Mouse (Mus musculus): ENCODE measurements around the gene Ephb4. TPM values are rescaled to one million over a fixed set of nuclear protein-coding genes. Genes with fewer than 3 reads are reported as not detected.

The Ephb4 gene
- polyA plus RNA-seq, 1 experiment from 2014 or later, result 56.8 TPM

DNA sequence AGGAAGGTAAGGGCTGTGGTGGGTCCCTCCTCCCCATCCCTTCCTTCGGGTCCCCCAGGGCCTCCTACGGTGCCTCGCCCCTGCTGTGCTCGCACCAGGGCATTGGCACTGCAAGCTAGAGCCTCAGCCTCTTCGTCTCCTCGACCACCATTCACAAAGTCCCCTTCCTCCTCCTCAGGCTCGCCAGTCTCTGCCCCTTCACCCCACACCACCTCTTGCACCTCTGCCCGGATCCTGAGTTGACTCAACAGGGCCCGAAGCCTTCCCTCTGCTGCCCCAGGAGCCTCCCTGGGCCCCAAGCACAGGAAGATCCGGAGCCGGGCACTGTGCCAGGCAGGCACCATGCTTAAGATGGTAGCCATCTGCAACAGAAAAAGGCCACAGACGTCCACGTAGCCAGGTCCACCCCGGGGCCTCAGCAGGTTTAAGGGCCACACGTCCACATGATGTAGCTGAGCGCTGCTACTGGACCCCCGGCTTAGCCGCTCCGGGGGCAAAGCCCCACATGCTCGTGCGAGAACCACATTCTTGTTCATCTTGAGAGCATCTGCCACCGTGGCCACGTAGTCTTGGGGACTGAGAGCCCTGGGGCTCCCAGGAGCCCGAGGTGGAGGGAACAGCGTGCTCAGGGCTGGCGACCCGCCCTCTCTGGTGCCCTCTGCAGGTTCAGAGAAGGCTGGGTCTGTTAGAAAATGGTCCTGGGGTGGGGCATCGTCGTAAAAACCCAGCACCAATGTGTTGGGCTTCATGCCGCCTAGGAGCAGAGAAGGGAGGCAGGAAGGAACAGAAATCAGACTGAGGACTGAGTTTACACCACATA is 34.6 kb upstream of the Ephb4 start:
- WGBS, result 40% methylated on average over 30 of the region's 30 CpGs

DNA sequence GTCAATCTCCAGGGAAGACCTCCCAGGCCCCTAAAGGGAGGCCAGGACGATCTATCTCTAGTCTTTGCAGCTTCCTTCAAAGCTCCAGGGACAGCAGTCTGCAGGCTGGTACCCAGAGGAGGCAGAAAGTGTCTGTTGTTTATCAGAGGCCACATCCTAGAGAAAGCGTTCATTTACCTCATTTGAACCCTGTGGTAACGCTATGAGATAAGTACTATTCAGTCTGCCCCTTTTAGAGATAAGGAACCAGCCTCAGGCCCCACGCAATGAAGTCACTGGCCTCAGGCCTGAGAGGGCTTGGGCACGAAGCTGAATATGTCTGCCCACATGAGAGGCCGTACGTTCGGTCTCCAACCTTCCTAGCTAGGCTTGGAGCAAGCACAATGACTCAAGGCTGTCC is 32.5 kb upstream of the Ephb4 start:
- Histone ChIP-seq H3K4me1 (peaks cover 34% of the 10 kb centered on the region), H3K27me3 (replicated peaks; ENCODE audit: low read depth, poor library complexity, severe bottlenecking) (no peaks in the 10 kb centered on the region), H3K4me3 (no peak overlapping the region), H3K9me3 (no peaks in the 10 kb centered on the region), H3K36me3 (replicated peaks) (peaks cover 48% of the 10 kb centered on the region), H3K27ac (replicated peaks) (no peak overlapping the region)
- no peak for DNase-seq (ENCODE audit: low spot score)
- 92% methylated on average over 8 of the region's 8 CpGs for WGBS

More for the DNA sequence above, 34.6 kb upstream of the Ephb4 start:
- Histone ChIP-seq H3K27me3 (replicated peaks; ENCODE audit: low read depth, poor library complexity, severe bottlenecking) (no peaks in the 10 kb centered on the region), H3K9me3 (no peaks in the 10 kb centered on the region), H3K36me3 (replicated peaks) (peaks cover 48% of the 10 kb centered on the region), H3K4me3 (peak overlapping the region; percentile 83), H3K27ac (replicated peaks) (peak overlapping the region; percentile 95), H3K4me1 (peaks cover 44% of the 10 kb centered on the region)
- DNase-seq (ENCODE audit: low spot score), result peak; percentile 66

GRCm38 (mm10) chr5:137318570-137318969 is 31.3 kb upstream of the Ephb4 start:
- Histone ChIP-seq H3K27ac (replicated peaks) (no peak overlapping the region), H3K9me3 (no peaks in the 10 kb centered on the region), H3K36me3 (replicated peaks) (peaks cover 54% of the 10 kb centered on the region), H3K27me3 (replicated peaks; ENCODE audit: low read depth, poor library complexity, severe bottlenecking) (no peaks in the 10 kb centered on the region), H3K4me1 (peaks cover 22% of the 10 kb centered on the region), H3K4me3 (no peak overlapping the region)
- DNase-seq (ENCODE audit: low spot score), result no peak
- 84% methylated on average over 1 of the region's 1 CpGs for WGBS

DNA sequence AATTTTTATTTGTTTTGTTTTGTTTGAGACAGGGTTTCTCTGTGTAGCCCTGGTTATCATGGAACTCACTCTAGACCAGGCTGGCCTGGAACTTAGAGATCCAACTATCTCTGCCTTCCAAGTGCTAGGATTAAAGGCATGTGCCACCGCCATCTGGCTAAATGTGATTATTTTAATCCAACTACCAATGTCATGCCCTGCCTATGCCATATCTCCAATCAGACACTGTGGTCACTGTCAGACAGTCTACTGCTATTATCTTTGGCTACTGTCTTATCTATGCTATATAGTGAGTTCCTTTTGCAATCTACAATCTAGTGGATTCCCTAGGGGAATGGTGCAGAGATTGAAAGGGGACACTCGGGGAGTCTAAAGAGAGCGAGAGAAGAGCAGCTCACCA is 28.9 kb upstream of the Ephb4 start:
- Histone ChIP-seq H3K36me3 (replicated peaks) (peaks cover 74% of the 10 kb centered on the region), H3K27ac (replicated peaks) (no peak overlapping the region), H3K9me3 (no peaks in the 10 kb centered on the region), H3K27me3 (replicated peaks; ENCODE audit: low read depth, poor library complexity, severe bottlenecking) (no peaks in the 10 kb centered on the region), H3K4me1 (no peaks in the 10 kb centered on the region), H3K4me3 (no peak overlapping the region)
- WGBS, result 95% methylated on average over 3 of the region's 3 CpGs
- no peak for DNase-seq (ENCODE audit: low spot score)

GRCm38 (mm10) chr5:137330910-137331309 is 19.0 kb upstream of the Ephb4 start:
- Histone ChIP-seq H3K27ac (replicated peaks) (no peak overlapping the region), H3K4me3 (no peak overlapping the region), H3K27me3 (replicated peaks; ENCODE audit: low read depth, poor library complexity, severe bottlenecking) (no peaks in the 10 kb centered on the region), H3K4me1 (peaks cover 21% of the 10 kb centered on the region), H3K36me3 (replicated peaks) (peaks cover 13% of the 10 kb centered on the region), H3K9me3 (no peaks in the 10 kb centered on the region)
- no peak for DNase-seq (ENCODE audit: low spot score)
- WGBS, result 87% methylated on average over 7 of the region's 7 CpGs

- WGBS, result 14% methylated on average over 15 of the region's 15 CpGs
- Histone ChIP-seq H3K36me3 (replicated peaks) (no peaks in the 10 kb centered on the region; the same call in 1 of the 2 replicates), H3K4me1 (peaks cover 36% of the 10 kb centered on the region), H3K27me3 (replicated peaks; ENCODE audit: low read depth, poor library complexity, severe bottlenecking) (no peaks in the 10 kb centered on the region), H3K9me3 (no peaks in the 10 kb centered on the region), H3K4me3 (peak overlapping the region; percentile 83), H3K27ac (replicated peaks) (peak overlapping the region; percentile 86)
- DNase-seq (ENCODE audit: low spot score), result no peak
These were observed 16.9 kb upstream of the Ephb4 start for GRCm38 (mm10) chr5:137332857-137333511.

- H3K36me3 ChIP-seq (replicated peaks), result no peaks in the 10 kb centered on the region
- no peaks in the 10 kb centered on the region for H3K27me3 ChIP-seq (replicated peaks; ENCODE audit: low read depth, poor library complexity, severe bottlenecking)
- H3K4me1 ChIP-seq, result peaks cover 42% of the 10 kb centered on the region
- WGBS, result under 1% methylated on average over 44 of the region's 44 CpGs
- no peaks in the 10 kb centered on the region for H3K9me3 ChIP-seq
- peak within 1 kb of the TSS; percentile 86 for H3K27ac ChIP-seq (replicated peaks)
- peak within 1 kb of the TSS; percentile 83 for H3K4me3 ChIP-seq
- peak; percentile 93 for DNase-seq (ENCODE audit: low spot score)
These were observed 16.3 kb upstream of the Ephb4 start, which contains the start of gene Slc12a9 for GRCm38 (mm10) chr5:137333512-137334174. Gene Slc12a9, minus strand, starts transcription at chr5:137333597.

- H3K36me3 ChIP-seq (replicated peaks), result no peaks in the 10 kb centered on the region
- peak overlapping the region; percentile 83 for H3K4me3 ChIP-seq
- peaks cover 48% of the 10 kb centered on the region for H3K4me1 ChIP-seq
- no peaks in the 10 kb centered on the region for H3K27me3 ChIP-seq (replicated peaks; ENCODE audit: low read depth, poor library complexity, severe bottlenecking)
- DNase-seq (ENCODE audit: low spot score), result no peak
- H3K27ac ChIP-seq (replicated peaks), result no peak overlapping the region
- no peaks in the 10 kb centered on the region for H3K9me3 ChIP-seq
- WGBS, result 64% methylated on average over 10 of the region's 10 CpGs
These were observed 15.6 kb upstream of the Ephb4 start for GRCm38 (mm10) chr5:137334317-137334716.

DNA sequence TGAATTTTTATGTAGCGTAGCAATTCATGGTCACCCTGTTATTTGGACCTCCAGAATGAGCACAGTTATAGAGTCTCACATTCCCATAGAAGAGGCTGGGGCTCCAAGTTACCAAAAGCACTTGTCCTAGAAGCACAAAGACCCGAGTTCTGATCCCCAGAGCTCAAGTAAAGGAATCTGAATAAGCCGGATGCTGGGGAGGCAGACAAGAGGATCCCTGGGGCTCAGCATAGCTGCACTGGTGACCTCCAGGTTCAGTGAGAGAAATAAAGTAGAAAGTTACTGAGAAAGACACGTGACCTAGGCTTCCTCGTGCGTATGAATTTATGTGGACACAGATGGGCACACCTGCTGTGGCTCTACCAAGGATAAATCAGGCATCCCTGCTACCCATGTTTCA is 14.8 kb upstream of the Ephb4 start:
- Histone ChIP-seq H3K4me1 (peaks cover 56% of the 10 kb centered on the region), H3K27ac (replicated peaks) (no peak overlapping the region), H3K27me3 (replicated peaks; ENCODE audit: low read depth, poor library complexity, severe bottlenecking) (no peaks in the 10 kb centered on the region), H3K36me3 (replicated peaks) (no peaks in the 10 kb centered on the region), H3K9me3 (no peaks in the 10 kb centered on the region), H3K4me3 (no peak overlapping the region)
- DNase-seq (ENCODE audit: low spot score), result no peak
- 73% methylated on average over 6 of the region's 6 CpGs for WGBS

DNA sequence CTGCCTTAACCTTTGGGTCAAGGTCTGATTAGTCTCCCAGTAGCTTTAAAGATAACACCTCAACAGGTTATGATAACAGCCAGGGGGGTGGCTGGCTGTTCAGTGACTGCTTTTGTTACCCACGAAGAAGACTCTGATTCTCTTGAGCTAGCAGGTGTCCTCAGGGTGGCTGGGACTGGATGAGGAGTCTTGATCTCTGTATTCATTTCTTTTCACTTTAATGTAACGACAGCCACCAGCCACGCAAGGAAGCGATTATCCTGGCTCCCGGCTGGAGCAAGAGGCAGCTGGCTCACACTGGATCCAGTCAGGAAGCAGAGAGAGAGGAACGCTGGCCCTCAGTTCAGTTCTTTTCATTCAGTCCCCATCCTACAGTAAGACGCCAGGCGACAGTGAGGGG is 12.7 kb upstream of the Ephb4 start:
- H3K4me1 ChIP-seq, result peaks cover 54% of the 10 kb centered on the region
- H3K36me3 ChIP-seq (replicated peaks), result no peaks in the 10 kb centered on the region

DNA sequence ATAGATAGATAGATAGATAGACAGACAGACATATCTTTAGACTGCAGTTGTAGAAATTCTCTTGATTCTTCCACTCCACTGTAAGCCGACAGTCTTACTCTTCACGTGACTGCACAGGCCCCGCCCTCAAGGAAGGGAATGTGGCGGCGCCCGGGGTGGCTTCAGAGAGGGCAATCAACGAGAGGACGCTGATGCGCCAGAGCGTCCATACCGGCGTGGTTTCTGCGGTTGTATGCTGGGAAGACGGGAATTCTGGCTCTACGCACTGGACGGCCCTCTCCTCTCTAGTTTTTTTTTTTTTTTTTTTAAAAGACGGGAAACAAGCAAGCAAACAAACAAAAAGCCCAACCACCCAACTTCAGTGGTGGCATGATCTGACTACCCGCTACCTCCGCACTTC is 11.7 kb upstream of the Ephb4 start:
- Histone ChIP-seq H3K36me3 (replicated peaks) (no peaks in the 10 kb centered on the region), H3K27ac (replicated peaks) (peak overlapping the region; percentile 87), H3K4me1 (peaks cover 43% of the 10 kb centered on the region), H3K27me3 (replicated peaks; ENCODE audit: low read depth, poor library complexity, severe bottlenecking) (no peaks in the 10 kb centered on the region), H3K9me3 (no peaks in the 10 kb centered on the region), H3K4me3 (peak overlapping the region; percentile 57)
- DNase-seq (ENCODE audit: low spot score), result peak; percentile 91
- WGBS, result under 1% methylated on average over 19 of the region's 19 CpGs

More for the DNA sequence above, 12.7 kb upstream of the Ephb4 start:
- Histone ChIP-seq H3K27ac (replicated peaks) (peak overlapping the region; percentile 87; the same call in 1 of the 2 replicates), H3K27me3 (replicated peaks; ENCODE audit: low read depth, poor library complexity, severe bottlenecking) (no peaks in the 10 kb centered on the region), H3K9me3 (no peaks in the 10 kb centered on the region), H3K4me3 (peak overlapping the region; percentile 57; the same call in 1 of the 2 replicates)
- 42% methylated on average over 8 of the region's 8 CpGs for WGBS
- DNase-seq (ENCODE audit: low spot score), result peak; percentile 44

GRCm38 (mm10) chr5:137338663-137339289 is 11.1 kb upstream of the Ephb4 start:
- Histone ChIP-seq H3K27ac (replicated peaks) (peak overlapping the region; percentile 87), H3K27me3 (replicated peaks; ENCODE audit: low read depth, poor library complexity, severe bottlenecking) (no peaks in the 10 kb centered on the region), H3K4me1 (peaks cover 38% of the 10 kb centered on the region), H3K9me3 (no peaks in the 10 kb centered on the region), H3K4me3 (peak overlapping the region; percentile 57), H3K36me3 (replicated peaks) (no peaks in the 10 kb centered on the region)
- WGBS, result 2% methylated on average over 11 of the region's 11 CpGs
- peak; percentile 45 for DNase-seq (ENCODE audit: low spot score)

Data from embryonic facial prominence, embryonic 10.5 days (tissue).